Mouse (Mus musculus) bone marrow, adult 2 months (tissue): Measurements from ENCODE around the gene Cad.

Source experiments
- CTCF ChIP-seq: fragments of 200-500 bp; IDR thresholded peaks from 2 replicates; pipeline ENCODE4 v1.5.1; 2011; ENCODE audit warnings: low read length, control low read depth; ENCODE audit not compliant: control insufficient read depth, insufficient read depth
- POLR2A ChIP-seq: fragments of 200-500 bp; IDR thresholded peaks from 2 replicates; pipeline ENCODE4 v1.6.1; 2011; ENCODE audit warnings: low read depth, mild to moderate bottlenecking, control low read depth, low read length, borderline replicate concordance; ENCODE audit not compliant: control insufficient read depth

GRCm38 (mm10) chr5:31012737-31013136, 41.8 kb upstream of the Cad start:
- TF ChIP-seq CTCF (no peak), POLR2A (no peak)
